Mouse (Mus musculus) liver, embryonic 13.5 days (tissue): ENCODE measurements around the gene Man2b2. TPM values are rescaled to one million over a fixed set of nuclear protein-coding genes. Genes with fewer than 3 reads are reported as not detected.

ENCODE experiments used
- ATAC-seq: fragments of 200-750 bp; cut with Nextera tagmentation; 2 replicates; pipeline ENCODE4 v1.8.0; 2017; ENCODE audit warnings: low read depth, mild to moderate bottlenecking, moderate number of reproducible peaks, moderate library complexity
- DNase-seq: peaks from one replicate; pipeline ENCODE4 v3.0.0; 2022
- H3K27ac ChIP-seq: fragments of 300-500 bp; sonication (generic); 2 replicates; pipeline ENCODE4 v1.5.1; 2015; ENCODE audit warnings: moderate library complexity, mild to moderate bottlenecking, inconsistent platforms
- H3K27me3 ChIP-seq: fragments of 300-500 bp; sonication (generic); 2 replicates; pipeline ENCODE4 v1.6.1; 2015; ENCODE audit warnings: mild to moderate bottlenecking, inconsistent platforms
- H3K36me3 ChIP-seq: fragments of 300-500 bp; sonication (generic); 2 replicates; pipeline ENCODE4 v1.6.1; 2015; ENCODE audit warnings: mild to moderate bottlenecking, inconsistent platforms
- H3K4me1 ChIP-seq: fragments of 300-500 bp; sonication (generic); replicated peaks from 2 replicates; pipeline ENCODE4 v1.6.1; 2015; ENCODE audit warnings: inconsistent platforms
- H3K4me2 ChIP-seq: fragments of 300-500 bp; sonication (generic); 2 replicates; pipeline ENCODE4 v1.6.1; 2015; ENCODE audit warnings: inconsistent platforms, mild to moderate bottlenecking, moderate library complexity
- H3K4me3 ChIP-seq: fragments of 300-500 bp; sonication (generic); replicated peaks from 2 replicates; pipeline ENCODE4 v1.5.1; 2015; ENCODE audit warnings: mild to moderate bottlenecking, inconsistent platforms
- H3K9ac ChIP-seq: fragments of 300-500 bp; sonication (generic); 2 replicates; pipeline ENCODE4 v1.6.1; 2015; ENCODE audit warnings: mild to moderate bottlenecking, inconsistent platforms
- H3K9me3 ChIP-seq: fragments of 300-500 bp; sonication (generic); replicated peaks from 2 replicates; pipeline ENCODE4 v1.6.1; 2016; ENCODE audit warnings: inconsistent platforms
- WGBS: fragments of 180-500 bp; shearing (Covaris S2); methylation state at CpG from one replicate; pipeline ENCODE4 v1.1.7; 2015; ENCODE audit not compliant: insufficient replicate concordance; 5-methylcytosine and 5-hydroxymethylcytosine counted together
- polyA plus RNA-seq: library from polyadenylated mRNA; unstranded; fragments of >200 nt; fragmentation: Nextera tagmentation; extraction: Ambion mirVana; gene quantifications from 2 replicates; pipeline ENCODE4 v1.2.1, GENCODE M21; 2015

Gene Man2b2
- polyA plus RNA-seq, 1 experiment from 2014 or later = 8.2 TPM

GRCm38 (mm10) chr5:36831272-36831671, 819 bp upstream of the Man2b2 start:
- 51% methylated on average over 7 of the region's 7 CpGs for WGBS
- no peak for ATAC-seq

DNA sequence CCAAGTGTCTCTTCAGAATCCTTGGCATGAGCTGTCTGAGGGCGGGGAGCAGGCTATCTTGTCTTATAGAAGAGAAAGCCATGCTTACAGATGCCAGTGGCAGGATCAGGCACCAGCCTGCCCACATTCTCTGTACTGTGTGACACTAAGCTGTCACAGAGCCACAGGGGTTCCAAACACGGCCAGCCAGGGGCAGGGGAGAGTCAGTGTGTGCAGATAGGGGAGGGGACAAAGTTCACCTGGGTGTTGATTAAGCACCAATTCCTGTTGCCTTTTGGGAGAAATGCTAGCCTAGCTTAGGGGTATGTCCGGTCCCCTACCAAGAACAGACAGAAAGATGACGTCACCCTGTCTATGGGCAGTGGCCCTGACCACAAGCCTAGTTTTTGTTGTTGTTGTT, 1.4 kb downstream of the Man2b2 start:
- H3K9ac ChIP-seq = no peak overlapping the region
- peaks cover 22% of the 10 kb centered on the region for H3K4me1 ChIP-seq
- no peak overlapping the region for H3K27ac ChIP-seq
- no peaks in the 10 kb centered on the region for H3K27me3 ChIP-seq
- peak overlapping the region; percentile 90 for H3K4me2 ChIP-seq
- no peak overlapping the region for H3K4me3 ChIP-seq
- H3K36me3 ChIP-seq = peaks cover 37% of the 10 kb centered on the region
- DNase-seq (no peak), ATAC-seq (no peak)
- H3K9me3 ChIP-seq = no peaks in the 10 kb centered on the region
- WGBS = 57% methylated on average over 4 of the region's 4 CpGs

More at GRCm38 (mm10) chr5:36831272-36831671, 819 bp upstream of the Man2b2 start:
- peak overlapping the region; percentile 90; the same call in 1 of the 2 replicates for H3K4me2 ChIP-seq
- no peak overlapping the region for H3K27ac ChIP-seq
- no peaks in the 10 kb centered on the region for H3K27me3 ChIP-seq
- H3K4me1 ChIP-seq = peaks cover 22% of the 10 kb centered on the region
- no peak for DNase-seq
- H3K4me3 ChIP-seq = no peak overlapping the region
- H3K36me3 ChIP-seq = peaks cover 20% of the 10 kb centered on the region
- H3K9ac ChIP-seq = no peak overlapping the region
- H3K9me3 ChIP-seq = no peaks in the 10 kb centered on the region

DNA sequence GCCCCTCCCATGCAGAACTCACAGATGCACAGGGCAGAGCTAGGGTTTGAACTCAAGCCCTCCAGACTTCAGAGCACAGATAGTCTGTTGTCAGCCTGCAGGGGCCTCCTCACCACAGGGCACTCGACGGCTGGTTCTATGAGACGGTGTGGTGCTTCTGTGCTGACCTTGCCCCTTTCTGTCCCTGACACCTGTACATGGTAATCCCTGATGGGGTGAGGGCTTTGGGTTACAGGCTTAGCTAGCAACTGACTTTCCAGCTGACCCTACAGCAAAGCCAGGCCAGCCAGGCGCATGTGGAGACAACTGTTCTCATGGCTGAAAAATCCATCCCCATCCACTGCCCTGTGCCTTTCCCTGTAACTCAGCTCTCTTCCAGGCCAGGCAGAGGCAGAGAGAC, 7.5 kb downstream of the Man2b2 start:
- WGBS = 80% methylated on average over 4 of the region's 4 CpGs
- Histone ChIP-seq H3K27ac (no peak overlapping the region), H3K9me3 (no peaks in the 10 kb centered on the region), H3K4me3 (no peak overlapping the region), H3K9ac (no peak overlapping the region), H3K36me3 (peaks cover 65% of the 10 kb centered on the region), H3K4me2 (no peak overlapping the region), H3K4me1 (no peaks in the 10 kb centered on the region), H3K27me3 (no peaks in the 10 kb centered on the region)
- ATAC-seq (no peak), DNase-seq (no peak)

DNA sequence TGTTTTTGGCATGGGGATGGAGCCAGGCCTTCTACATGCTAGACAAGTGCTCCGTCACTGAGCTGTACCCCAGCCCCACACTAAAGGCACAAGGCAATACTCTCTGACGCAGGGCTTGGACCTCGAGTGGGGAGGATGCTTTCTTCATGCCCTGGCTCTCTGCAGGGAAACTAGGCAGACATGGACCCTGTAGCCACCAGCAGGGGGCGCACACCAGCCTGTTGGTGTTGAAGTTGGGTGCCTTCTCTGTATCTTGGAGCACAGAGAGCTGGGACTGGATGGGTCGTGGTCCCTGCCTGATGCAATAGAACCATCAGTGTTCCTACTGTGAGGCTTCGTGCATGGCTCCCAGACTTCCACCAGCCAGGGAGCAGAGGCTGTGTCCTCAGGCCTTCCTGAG, 10.3 kb downstream of the Man2b2 start:
- H3K36me3 ChIP-seq = peaks cover 52% of the 10 kb centered on the region
- H3K27ac ChIP-seq = no peak overlapping the region
- 43% methylated on average over 6 of the region's 6 CpGs for WGBS
- no peak for ATAC-seq
- no peak overlapping the region for H3K9ac ChIP-seq
- no peak for DNase-seq
- no peak overlapping the region for H3K4me2 ChIP-seq
- H3K27me3 ChIP-seq = no peaks in the 10 kb centered on the region
- H3K9me3 ChIP-seq = no peaks in the 10 kb centered on the region
- no peak overlapping the region for H3K4me3 ChIP-seq
- H3K4me1 ChIP-seq = no peaks in the 10 kb centered on the region

DNA sequence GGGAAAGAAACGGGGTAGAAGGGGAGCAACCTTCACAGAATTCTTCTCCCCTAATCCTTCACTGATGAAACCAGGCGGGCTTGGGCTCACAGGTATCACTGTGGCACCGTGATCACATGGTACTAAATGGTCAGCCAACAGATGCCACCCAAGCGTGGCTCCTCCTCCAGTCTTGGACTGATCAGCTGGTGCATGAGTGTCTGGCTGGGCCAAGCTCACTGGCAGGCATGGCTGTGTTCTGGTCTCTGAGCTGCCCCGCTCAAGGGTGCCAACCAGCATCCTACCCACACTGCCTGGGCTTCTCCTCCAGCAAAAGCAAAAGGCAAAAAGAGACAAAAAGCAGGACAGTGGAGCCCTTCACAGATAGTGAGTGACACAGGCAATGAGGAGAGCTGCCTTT, 10.7 kb downstream of the Man2b2 start:
- Histone ChIP-seq H3K9ac (no peak overlapping the region), H3K4me3 (no peak overlapping the region), H3K4me1 (no peaks in the 10 kb centered on the region), H3K9me3 (no peaks in the 10 kb centered on the region), H3K36me3 (peaks cover 52% of the 10 kb centered on the region), H3K27ac (no peak overlapping the region), H3K27me3 (no peaks in the 10 kb centered on the region), H3K4me2 (no peak overlapping the region)
- 64% methylated on average over 5 of the region's 5 CpGs for WGBS
- no peak for ATAC-seq
- no peak for DNase-seq

GRCm38 (mm10) chr5:36817738-36818137, 12.7 kb downstream of the Man2b2 start:
- DNase-seq (no peak), ATAC-seq (no peak)
- no peaks in the 10 kb centered on the region for H3K27me3 ChIP-seq
- 64% methylated on average over 3 of the region's 3 CpGs for WGBS
- no peak overlapping the region for H3K27ac ChIP-seq
- no peak overlapping the region for H3K4me2 ChIP-seq
- H3K4me3 ChIP-seq = no peak overlapping the region
- H3K4me1 ChIP-seq = no peaks in the 10 kb centered on the region
- H3K9ac ChIP-seq = no peak overlapping the region
- H3K9me3 ChIP-seq = no peaks in the 10 kb centered on the region
- peaks cover 50% of the 10 kb centered on the region for H3K36me3 ChIP-seq

DNA sequence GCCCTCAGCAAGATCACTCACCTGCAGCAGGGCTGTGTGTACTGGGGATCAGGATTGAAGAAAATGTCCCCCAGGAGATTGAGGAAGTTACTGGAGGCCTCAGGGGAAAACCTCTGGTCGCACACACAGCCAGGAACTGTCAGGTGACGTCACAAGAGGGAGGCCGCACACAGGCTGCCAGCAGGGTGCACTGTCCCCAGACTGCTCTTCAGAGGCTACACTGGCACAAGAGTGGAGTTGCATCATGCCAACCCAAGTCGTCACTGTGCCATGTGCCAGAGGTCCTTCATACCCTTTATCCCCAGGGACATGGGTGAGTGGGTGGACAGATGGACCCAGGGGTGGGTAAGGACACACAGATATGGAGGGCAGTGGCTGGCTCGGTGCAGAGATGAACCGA, 15.9 kb downstream of the Man2b2 start:
- Histone ChIP-seq H3K4me2 (no peak overlapping the region), H3K36me3 (peaks cover 47% of the 10 kb centered on the region), H3K9ac (no peak overlapping the region), H3K27ac (no peak overlapping the region), H3K9me3 (no peaks in the 10 kb centered on the region), H3K4me3 (no peak overlapping the region), H3K4me1 (no peaks in the 10 kb centered on the region), H3K27me3 (no peaks in the 10 kb centered on the region)
- DNase-seq (no peak), ATAC-seq (no peak)
- WGBS = 59% methylated on average over 6 of the region's 6 CpGs

DNA sequence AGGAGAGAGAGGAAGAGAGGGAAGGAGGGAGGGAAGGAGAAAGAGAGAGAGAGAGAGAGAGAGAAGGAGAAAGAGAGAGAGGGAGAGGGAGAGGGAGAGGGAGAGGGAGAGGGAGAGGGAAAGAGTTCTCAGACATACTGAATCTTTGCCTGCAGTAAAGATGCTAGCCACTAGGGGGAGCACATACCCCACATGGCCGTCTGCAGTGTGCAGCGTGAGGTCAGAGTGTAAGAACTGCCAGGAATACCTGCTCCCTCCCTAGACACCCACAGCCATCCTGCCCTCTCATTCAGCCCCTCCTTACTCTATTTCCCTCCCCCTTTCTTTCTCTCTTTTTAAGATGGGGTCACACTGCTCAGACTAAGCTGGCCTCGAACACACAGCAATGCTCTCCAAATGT, 19.0 kb downstream of the Man2b2 start:
- H3K4me2 ChIP-seq = no peak overlapping the region
- DNase-seq (peak; percentile 44), ATAC-seq (peak; percentile 30; the same call in 1 of the 2 replicates)
- no peaks in the 10 kb centered on the region for H3K27me3 ChIP-seq
- H3K9me3 ChIP-seq = no peaks in the 10 kb centered on the region
- H3K27ac ChIP-seq = no peak overlapping the region
- H3K4me1 ChIP-seq = no peaks in the 10 kb centered on the region
- no peak overlapping the region for H3K4me3 ChIP-seq
- WGBS = 36% methylated on average over 3 of the region's 3 CpGs
- H3K36me3 ChIP-seq = peaks cover 34% of the 10 kb centered on the region
- no peak overlapping the region for H3K9ac ChIP-seq

- ATAC-seq (peak; percentile 20; the same call in 1 of the 2 replicates), DNase-seq (no peak)
- H3K27ac ChIP-seq = no peak overlapping the region
- no peak overlapping the region for H3K4me2 ChIP-seq
- no peaks in the 10 kb centered on the region for H3K27me3 ChIP-seq
- no peaks in the 10 kb centered on the region for H3K9me3 ChIP-seq
- no peaks in the 10 kb centered on the region for H3K4me1 ChIP-seq
- H3K4me3 ChIP-seq = no peak overlapping the region
- no peak overlapping the region for H3K9ac ChIP-seq
- 65% methylated on average over 3 of the region's 3 CpGs for WGBS
- H3K36me3 ChIP-seq = peaks cover 29% of the 10 kb centered on the region
Observed at GRCm38 (mm10) chr5:36810634-36811033, 19.8 kb downstream of the Man2b2 start.

DNA sequence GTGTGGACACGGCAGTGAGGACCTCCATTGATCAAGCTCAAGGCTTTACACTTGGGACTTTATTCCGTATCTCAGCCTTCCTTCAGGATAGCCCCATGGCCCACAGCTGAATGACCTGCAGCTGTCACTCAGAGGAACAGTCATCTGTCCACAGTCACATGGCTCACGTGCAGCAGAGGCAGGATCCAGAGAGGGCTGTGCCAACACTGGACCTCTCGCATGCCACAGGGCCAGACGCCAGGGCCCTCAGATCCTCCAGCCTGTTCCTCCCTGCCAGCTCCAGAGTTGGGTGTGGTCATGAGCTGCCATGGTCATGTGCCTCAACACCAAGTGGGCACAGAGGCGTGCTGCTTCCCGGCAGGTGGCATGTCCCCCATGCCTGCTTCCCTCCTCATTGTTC, 21.3 kb downstream of the Man2b2 start:
- ATAC-seq (no peak), DNase-seq (no peak)
- Histone ChIP-seq H3K9me3 (no peaks in the 10 kb centered on the region), H3K27me3 (no peaks in the 10 kb centered on the region), H3K4me2 (no peak overlapping the region), H3K36me3 (peaks cover 24% of the 10 kb centered on the region), H3K27ac (no peak overlapping the region), H3K4me3 (no peak overlapping the region), H3K9ac (no peak overlapping the region), H3K4me1 (no peaks in the 10 kb centered on the region)
- WGBS = 80% methylated on average over 7 of the region's 7 CpGs

DNA sequence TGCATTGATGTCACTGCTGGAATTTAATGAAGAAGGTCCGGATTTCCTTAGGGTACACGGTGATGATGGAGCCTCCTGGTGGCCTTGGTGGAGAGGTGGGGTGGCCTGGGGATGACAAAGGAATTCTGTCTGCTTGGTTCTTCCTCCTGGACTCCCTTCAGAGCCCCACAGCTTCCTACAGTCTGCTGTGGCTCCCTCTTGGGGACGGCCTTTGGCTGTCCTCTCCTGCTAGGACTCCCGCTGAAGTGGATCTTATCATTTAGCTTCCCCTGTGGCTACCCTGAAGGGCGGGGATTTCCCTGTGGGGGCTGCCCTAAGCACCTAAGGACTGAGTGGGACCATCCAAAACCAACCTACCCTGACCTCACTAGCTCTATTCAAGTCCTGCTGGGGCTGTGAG, 23.3 kb downstream of the Man2b2 start:
- ATAC-seq (no peak), DNase-seq (no peak)
- H3K9ac ChIP-seq = no peak overlapping the region
- H3K4me1 ChIP-seq = no peaks in the 10 kb centered on the region
- peaks cover 12% of the 10 kb centered on the region; the same call in 1 of the 2 replicates for H3K36me3 ChIP-seq
- no peak overlapping the region for H3K27ac ChIP-seq
- WGBS = 14% methylated on average over 5 of the region's 5 CpGs
- no peak overlapping the region for H3K4me3 ChIP-seq
- no peaks in the 10 kb centered on the region for H3K9me3 ChIP-seq
- 0 out of 2 replicates have a peak, but pooled peaks cover 5% of the 10 kb centered on the region for H3K27me3 ChIP-seq
- no peak overlapping the region for H3K4me2 ChIP-seq

- Histone ChIP-seq H3K36me3 (peaks cover 21% of the 10 kb centered on the region), H3K4me1 (peaks cover 30% of the 10 kb centered on the region), H3K4me2 (peak overlapping the region; percentile 71), H3K27ac (no peak overlapping the region), H3K9me3 (no peaks in the 10 kb centered on the region), H3K4me3 (peak overlapping the region; percentile 70), H3K9ac (peak overlapping the region; percentile 59), H3K27me3 (peaks cover 8% of the 10 kb centered on the region; the same call in 1 of the 2 replicates)
- ATAC-seq = no peak
- 54% methylated on average over 8 of the region's 8 CpGs for WGBS
- no peak for DNase-seq
Observed at GRCm38 (mm10) chr5:36797291-36797690, 33.2 kb downstream of the Man2b2 start.
